Mouse (Mus musculus) hindbrain, embryonic 10.5 days (tissue): ENCODE measurements around the gene Krt13. TPM values are rescaled to one million over a fixed set of nuclear protein-coding genes. Genes with fewer than 3 reads are reported as not detected.

Source experiments
- DNase-seq: peaks from one replicate; pipeline ENCODE4 v3.0.0-alpha.2; 2017; ENCODE audit warnings: low spot score
- H3K27ac ChIP-seq: fragments of 300-500 bp; sonication (generic); 2 replicates; pipeline ENCODE4 v1.5.1; 2016; ENCODE audit warnings: mild to moderate bottlenecking, moderate library complexity
- H3K27me3 ChIP-seq: fragments of 300-500 bp; sonication (generic); 2 replicates; pipeline ENCODE4 v1.6.1; 2016; ENCODE audit warnings: mild to moderate bottlenecking; ENCODE audit not compliant: poor library complexity, insufficient read depth, severe bottlenecking
- H3K36me3 ChIP-seq: fragments of 300-500 bp; sonication (generic); 2 replicates; pipeline ENCODE4 v1.6.1; 2016; ENCODE audit warnings: mild to moderate bottlenecking, moderate library complexity
- H3K4me1 ChIP-seq: fragments of 300-500 bp; sonication (generic); replicated peaks from 2 replicates; pipeline ENCODE4 v1.6.1; 2016; ENCODE audit warnings: mild to moderate bottlenecking
- H3K4me3 ChIP-seq: fragments of 300-500 bp; sonication (generic); 2 replicates; pipeline ENCODE4 v1.5.1; 2016; ENCODE audit warnings: mild to moderate bottlenecking, moderate library complexity
- H3K9me3 ChIP-seq: fragments of 300-500 bp; sonication (generic); 2 replicates; pipeline ENCODE4 v1.6.1; 2016; ENCODE audit warnings: mild to moderate bottlenecking, moderate library complexity
- WGBS: fragments of 180-500 bp; shearing (Covaris S2); methylation state at CpG from one replicate; pipeline ENCODE4 v1.1.7; 2016; 5-methylcytosine and 5-hydroxymethylcytosine counted together
- polyA plus RNA-seq: library from polyadenylated mRNA; unstranded; fragments of >200 nt; fragmentation: Nextera tagmentation; extraction: Ambion mirVana; gene quantifications from 2 replicates; pipeline ENCODE4 v1.2.1, GENCODE M21; 2016

The Krt13 gene
- polyA plus RNA-seq, result 0.43 TPM in 1 of 2 replicates, not detected in the other

DNA sequence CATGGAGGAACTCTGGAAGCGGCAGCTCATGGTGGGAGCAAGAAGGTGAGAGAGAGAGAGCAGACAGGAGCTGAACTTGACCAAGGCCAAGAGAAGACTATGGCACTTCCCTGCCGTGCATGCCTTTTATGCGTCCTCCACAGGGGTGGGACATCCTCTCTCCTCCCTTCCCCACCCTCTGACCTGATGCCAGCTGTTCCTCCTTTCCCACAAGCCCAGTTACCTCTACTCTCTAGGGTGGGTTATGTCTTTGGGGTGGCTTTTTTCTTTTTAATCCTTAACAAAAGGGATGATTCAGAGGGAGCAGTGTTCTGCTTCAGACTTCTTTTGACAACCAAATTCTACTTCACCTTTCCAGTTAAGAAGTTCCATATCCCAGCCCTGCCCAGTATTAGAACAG is at the start of gene Krt13:
TSS of gene Krt13 (minus strand) at position 101 of the 400 bp plus-strand sequence.
- 87% methylated on average over 3 of the region's 3 CpGs for WGBS
- Histone ChIP-seq H3K27ac (no peak within 1 kb of the TSS), H3K36me3 (no peaks in the 10 kb centered on the region), H3K4me1 (no peaks in the 10 kb centered on the region), H3K27me3 (no peaks in the 10 kb centered on the region), H3K9me3 (no peaks in the 10 kb centered on the region), H3K4me3 (no peak within 1 kb of the TSS)
- DNase-seq, result no peak

DNA sequence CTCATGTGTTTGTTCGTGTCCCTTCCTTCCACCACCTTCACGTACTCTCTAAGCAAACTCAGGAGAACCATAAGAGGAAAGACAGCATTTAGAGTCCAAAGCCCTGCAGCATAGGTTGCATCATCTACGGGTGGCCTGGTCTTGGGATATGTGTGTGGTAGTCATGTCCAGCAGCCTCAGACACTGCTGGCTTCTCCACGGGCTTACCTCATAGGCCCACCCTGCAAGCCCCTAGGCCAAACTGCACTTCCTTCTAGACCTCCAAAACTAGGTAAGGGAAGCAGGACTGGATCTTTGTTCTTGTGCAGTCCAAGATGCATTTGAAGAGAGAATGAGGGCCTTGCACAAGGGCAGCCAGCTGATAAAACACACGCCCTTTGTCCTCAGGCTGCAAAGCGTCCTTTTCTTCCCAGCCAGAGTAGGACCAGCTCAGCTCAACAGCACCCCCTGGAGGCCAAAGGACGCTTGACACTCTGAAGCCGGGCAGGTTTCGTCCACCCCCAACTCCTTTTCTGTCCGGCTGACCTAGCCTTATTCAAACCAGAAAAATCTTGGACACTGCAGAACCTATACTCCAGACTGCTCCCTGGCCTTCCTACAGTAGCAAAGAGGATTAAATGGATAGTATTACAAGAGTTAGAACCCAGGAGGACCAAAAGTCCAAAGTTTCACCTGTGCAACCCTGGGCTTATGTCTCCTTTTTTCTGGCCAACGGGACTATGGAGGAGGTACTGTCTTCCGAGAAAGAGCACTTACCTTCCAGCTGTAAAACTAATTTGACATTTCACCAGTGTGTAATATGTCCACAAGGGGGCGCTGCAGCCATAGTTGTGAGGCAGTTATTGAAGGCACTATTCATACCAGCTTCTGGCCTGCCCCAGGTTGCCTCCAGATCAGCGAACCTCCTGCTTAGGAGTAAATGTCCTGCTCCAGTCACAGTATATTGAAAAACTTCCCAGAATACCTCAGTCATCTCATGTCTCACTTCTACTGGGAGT is 47.7 kb upstream of the Krt13 start:
- Histone ChIP-seq H3K27me3 (no peaks in the 10 kb centered on the region), H3K9me3 (no peaks in the 10 kb centered on the region), H3K27ac (peak overlapping the region; percentile 81), H3K4me3 (no peak overlapping the region), H3K4me1 (0 out of 2 replicates have a peak, but pooled peaks cover 8% of the 10 kb centered on the region), H3K36me3 (no peaks in the 10 kb centered on the region)
- DNase-seq, result peak; percentile 89
- WGBS, result 33% methylated on average over 14 of the region's 14 CpGs

- no peaks in the 10 kb centered on the region for H3K9me3 ChIP-seq
- no peak overlapping the region for H3K4me3 ChIP-seq
- peak overlapping the region; percentile 81 for H3K27ac ChIP-seq
- no peaks in the 10 kb centered on the region for H3K27me3 ChIP-seq
- 0 out of 2 replicates have a peak, but pooled peaks cover 8% of the 10 kb centered on the region for H3K4me1 ChIP-seq
- 86% methylated on average over 8 of the region's 8 CpGs for WGBS
- no peak for DNase-seq
- H3K36me3 ChIP-seq, result no peaks in the 10 kb centered on the region
Measured at GRCm38 (mm10) chr11:100168071-100168470, 46.7 kb upstream of the Krt13 start.

- Histone ChIP-seq H3K27me3 (no peaks in the 10 kb centered on the region), H3K36me3 (no peaks in the 10 kb centered on the region), H3K4me1 (0 out of 2 replicates have a peak, but pooled peaks cover 8% of the 10 kb centered on the region), H3K9me3 (no peaks in the 10 kb centered on the region), H3K4me3 (no peak overlapping the region), H3K27ac (no peak overlapping the region)
- DNase-seq, result no peak
- 60% methylated on average over 7 of the region's 7 CpGs for WGBS
Measured at GRCm38 (mm10) chr11:100164392-100164791, 43.0 kb upstream of the Krt13 start.

DNA sequence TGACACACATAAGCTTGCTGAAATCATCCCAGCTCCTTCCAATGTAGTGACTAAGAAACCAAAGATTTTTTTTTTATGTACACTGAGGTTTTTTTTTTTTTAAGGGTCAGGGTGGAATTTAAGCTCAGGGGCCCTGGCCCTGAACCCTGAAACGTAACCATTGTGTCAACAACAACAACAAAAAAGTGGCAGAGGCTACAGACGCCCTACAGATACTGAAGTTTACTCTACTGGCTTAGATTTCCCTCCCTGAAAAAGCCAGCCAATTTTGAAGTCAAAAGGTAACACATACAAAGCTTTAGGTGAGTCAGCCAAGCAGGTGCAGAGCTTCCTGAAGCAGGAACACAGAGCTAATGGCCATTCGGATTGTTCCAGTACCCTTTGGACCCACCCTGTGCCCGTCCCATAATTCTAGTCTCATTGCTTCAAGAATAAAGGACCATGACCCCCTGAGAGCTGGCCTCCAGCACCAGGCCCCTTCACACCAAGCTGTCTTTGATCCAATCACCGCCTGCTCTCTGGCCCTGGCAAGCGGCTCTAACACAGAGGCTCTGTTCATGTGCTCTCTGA is 36.6 kb upstream of the Krt13 start:
- no peak for DNase-seq
- Histone ChIP-seq H3K27ac (no peak overlapping the region), H3K4me1 (no peaks in the 10 kb centered on the region), H3K9me3 (no peaks in the 10 kb centered on the region), H3K36me3 (no peaks in the 10 kb centered on the region), H3K4me3 (no peak overlapping the region), H3K27me3 (no peaks in the 10 kb centered on the region)
- WGBS, result 66% methylated on average over 6 of the region's 6 CpGs

DNA sequence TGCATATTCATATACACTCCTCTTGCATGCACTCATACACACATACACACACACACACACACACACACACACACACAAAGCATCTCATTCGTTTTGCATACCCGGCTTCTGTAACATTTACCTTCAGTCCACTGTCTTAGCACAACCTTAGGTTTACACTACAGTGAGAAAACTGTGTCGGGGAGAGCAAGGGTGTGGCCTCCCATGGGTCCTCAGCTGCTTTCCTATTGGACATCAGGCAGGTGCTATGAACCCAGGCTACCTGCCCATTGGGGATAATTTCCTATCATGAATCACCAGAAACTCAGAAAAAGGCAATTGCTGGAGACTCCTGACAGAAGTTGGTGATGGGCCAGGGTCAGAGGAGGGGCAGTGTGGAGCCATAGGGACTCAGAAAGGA is 36.0 kb upstream of the Krt13 start:
- Histone ChIP-seq H3K9me3 (no peaks in the 10 kb centered on the region), H3K36me3 (no peaks in the 10 kb centered on the region), H3K27ac (no peak overlapping the region), H3K27me3 (no peaks in the 10 kb centered on the region), H3K4me3 (no peak overlapping the region), H3K4me1 (no peaks in the 10 kb centered on the region)
- no peak for DNase-seq
- WGBS, result 85% methylated on average over 3 of the region's 3 CpGs

- H3K4me1 ChIP-seq, result no peaks in the 10 kb centered on the region
- DNase-seq, result no peak
- no peaks in the 10 kb centered on the region for H3K27me3 ChIP-seq
- 80% methylated on average over 8 of the region's 8 CpGs for WGBS
- no peaks in the 10 kb centered on the region for H3K36me3 ChIP-seq
- H3K4me3 ChIP-seq, result no peak overlapping the region
- H3K9me3 ChIP-seq, result no peaks in the 10 kb centered on the region
- no peak overlapping the region for H3K27ac ChIP-seq
Measured at GRCm38 (mm10) chr11:100155497-100156255, 34.3 kb upstream of the Krt13 start.

DNA sequence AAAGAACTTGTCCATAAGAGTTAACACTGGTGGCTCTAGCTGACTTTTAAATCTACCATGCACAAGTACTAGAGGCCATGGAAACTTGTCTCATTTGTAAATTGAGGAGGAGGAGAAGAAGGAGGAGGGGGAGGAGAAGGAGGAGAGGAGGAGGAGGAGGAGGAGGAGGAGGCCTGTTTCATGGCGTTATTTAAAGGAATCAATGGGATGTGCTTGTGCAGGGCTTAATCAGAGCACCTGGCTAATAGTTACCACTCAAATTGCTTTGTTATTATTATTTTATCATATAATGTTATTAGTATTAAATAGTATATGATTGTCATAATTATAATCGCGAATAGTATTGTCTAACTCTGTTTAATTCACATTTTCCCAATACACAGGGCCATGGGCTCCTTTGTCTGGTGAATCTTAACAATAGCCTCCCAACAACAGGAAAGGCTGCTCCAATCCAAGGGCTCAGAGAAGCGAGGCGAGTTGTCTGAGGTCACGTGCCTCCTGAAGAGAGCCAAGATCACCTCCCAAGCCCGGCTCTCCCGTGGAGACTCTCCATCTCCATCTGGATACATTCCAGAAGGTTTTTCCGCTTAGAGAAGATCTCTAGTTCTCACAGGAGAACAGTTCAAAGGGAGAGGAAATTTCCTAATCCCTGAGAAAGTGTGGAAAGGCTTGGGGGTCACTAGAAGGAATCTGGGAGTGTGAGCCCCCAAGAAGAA is 27.4 kb upstream of the Krt13 start, which contains the start of gene Krt19:
TSS of gene Krt19 (minus strand) at position 51 of the 716 bp plus-strand sequence.
- 49% methylated on average over 9 of the region's 9 CpGs for WGBS
- H3K4me3 ChIP-seq, result no peak within 1 kb of the TSS
- peaks cover 20% of the 10 kb centered on the region for H3K4me1 ChIP-seq
- no peaks in the 10 kb centered on the region for H3K36me3 ChIP-seq
- peaks cover 36% of the 10 kb centered on the region for H3K27me3 ChIP-seq
- H3K27ac ChIP-seq, result no peak within 1 kb of the TSS
- no peaks in the 10 kb centered on the region for H3K9me3 ChIP-seq
- no peak for DNase-seq

DNA sequence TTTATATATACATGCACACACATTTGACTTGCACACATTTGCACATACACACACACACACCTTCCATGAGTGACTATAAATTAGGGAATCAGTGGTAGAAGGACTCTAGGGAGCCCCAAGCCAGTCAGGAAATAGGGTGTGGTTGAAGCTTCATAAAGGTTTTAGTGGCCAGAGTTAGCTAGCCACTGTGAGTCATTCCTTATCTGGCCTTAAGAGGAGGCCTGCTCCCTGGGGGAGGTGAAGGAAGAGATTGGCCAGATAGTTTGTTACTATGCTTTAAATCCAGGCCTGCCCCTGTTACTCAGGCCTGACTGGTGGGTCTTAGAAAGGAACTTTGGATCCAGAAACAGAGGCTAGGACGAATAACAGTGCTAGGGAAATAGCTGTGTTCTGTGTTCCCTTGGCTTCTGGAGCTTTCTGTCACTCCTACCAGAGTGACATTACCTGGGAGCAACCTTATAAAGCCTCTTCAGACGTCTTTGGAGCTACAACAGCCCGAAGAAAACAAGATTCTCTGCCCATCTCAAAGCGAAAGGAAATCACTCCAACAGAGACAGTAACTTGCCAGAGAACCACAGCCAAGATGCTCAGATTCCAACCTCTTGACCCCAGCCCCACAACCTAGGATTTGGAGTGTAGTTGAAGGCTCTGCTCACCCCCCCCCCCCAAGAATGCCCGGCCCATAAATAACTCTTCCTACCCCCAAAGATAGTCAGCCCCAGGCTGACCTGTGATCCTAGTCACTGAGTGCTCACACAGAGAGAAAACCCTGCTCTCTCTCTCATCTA is 26.4 kb upstream of the Krt13 start:
- Histone ChIP-seq H3K36me3 (no peaks in the 10 kb centered on the region), H3K4me3 (no peak overlapping the region), H3K27ac (no peak overlapping the region), H3K27me3 (peaks cover 38% of the 10 kb centered on the region), H3K4me1 (peaks cover 20% of the 10 kb centered on the region), H3K9me3 (no peaks in the 10 kb centered on the region)
- WGBS, result 70% methylated on average over 5 of the region's 5 CpGs
- DNase-seq, result no peak

DNA sequence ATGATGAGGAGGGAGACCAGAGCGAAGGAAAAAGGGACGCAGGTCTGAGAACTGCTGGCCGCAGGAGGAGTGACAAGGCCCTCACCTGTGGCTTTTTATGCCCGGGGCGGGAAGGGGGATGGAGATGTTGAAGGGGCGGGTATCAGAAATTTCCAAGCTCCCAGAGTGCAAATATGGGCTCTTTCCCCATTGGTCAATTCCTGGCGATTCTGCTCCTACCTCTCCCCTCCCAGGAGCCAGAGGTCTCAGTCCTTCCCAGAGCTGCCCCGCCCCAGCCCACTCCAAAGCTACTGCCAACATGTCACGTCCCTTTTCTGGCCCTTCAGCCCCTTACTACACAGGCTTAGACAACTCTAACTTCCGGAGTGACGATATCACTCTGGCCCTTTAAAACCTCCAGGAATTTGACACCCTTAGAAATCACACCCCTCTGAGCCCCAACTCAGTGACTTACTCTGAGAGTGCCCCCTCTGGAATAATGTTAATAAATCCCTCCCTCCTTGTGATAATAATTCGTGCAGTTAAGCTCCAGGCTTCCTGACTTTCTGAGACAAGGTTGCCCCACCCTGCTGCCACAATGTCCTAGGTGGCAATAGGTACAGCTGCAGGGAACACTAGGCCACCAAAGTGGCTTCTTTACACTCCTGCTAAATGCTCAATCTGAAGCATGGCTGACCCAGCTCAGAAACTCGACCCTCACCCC is 24.6 kb upstream of the Krt13 start:
- Histone ChIP-seq H3K9me3 (no peaks in the 10 kb centered on the region), H3K27ac (0 out of 2 replicates have a peak overlapping the region, but pooled peaks have one; percentile 16), H3K4me1 (peaks cover 20% of the 10 kb centered on the region), H3K27me3 (peaks cover 38% of the 10 kb centered on the region), H3K36me3 (no peaks in the 10 kb centered on the region), H3K4me3 (peak overlapping the region; percentile 50)
- WGBS, result 4% methylated on average over 13 of the region's 13 CpGs
- peak; percentile 20 for DNase-seq

DNA sequence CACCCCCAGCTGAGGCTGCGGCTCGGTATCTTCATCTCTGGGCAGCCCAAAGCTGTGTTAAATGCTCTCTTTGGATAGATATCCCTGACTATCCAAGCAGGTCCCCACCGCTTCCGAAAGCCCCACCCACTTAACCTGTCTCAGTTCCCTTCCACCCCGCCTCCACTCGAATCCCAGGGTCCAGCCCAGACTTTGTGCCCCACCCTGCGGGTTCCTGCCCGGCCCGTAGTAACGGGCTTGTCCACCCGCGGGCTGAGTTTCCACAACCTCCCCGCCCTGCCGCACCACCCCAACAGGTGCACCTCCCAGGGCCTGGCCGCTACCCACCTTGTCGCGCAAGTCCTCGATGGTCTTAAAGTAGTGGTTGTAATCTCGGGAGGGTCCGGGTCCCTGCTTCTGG is 23.7 kb upstream of the Krt13 start:
- Histone ChIP-seq H3K27ac (peak overlapping the region; percentile 56; the same call in 1 of the 2 replicates), H3K36me3 (no peaks in the 10 kb centered on the region), H3K4me1 (peaks cover 20% of the 10 kb centered on the region), H3K9me3 (no peaks in the 10 kb centered on the region), H3K27me3 (peaks cover 38% of the 10 kb centered on the region), H3K4me3 (peak overlapping the region; percentile 50)
- no peak for DNase-seq
- 1% methylated on average over 20 of the region's 20 CpGs for WGBS
